Mouse (Mus musculus) spleen, postnatal 36 days (tissue): ENCODE results near the gene Zdbf2.

Experiments used
- DNase-seq, 2 experiments: peaks; one replicate each; pipeline ENCODE4 v3.0.0; 2022; ENCODE audit warnings: low spot score in 2 of 2, mixed read lengths in 1 of 2

Zdbf2 gene

GRCm38 (mm10) chr1:63272741-63273338 is at the start of gene Zdbf2:
Zdbf2 (plus strand) TSS chr1:63273265.
- DNase-seq = no peak

DNA sequence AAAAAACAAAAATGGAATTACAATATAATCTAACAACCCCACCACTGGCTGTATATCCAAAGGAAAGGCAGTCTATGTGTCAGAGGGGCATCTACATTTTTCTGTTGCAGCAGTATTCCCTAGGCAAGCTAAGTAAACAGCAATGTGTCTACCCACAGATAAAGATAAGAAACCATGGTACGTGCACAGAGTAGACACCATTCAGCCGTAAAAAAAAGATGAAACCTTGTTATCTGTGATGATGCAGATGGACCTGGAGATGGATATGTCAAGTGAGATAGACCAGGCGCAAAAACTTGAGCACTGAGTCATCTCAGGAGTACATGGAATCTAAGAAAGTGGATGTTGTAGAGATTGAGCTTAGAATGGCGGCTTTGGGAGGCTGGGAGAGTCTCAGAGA is 48.1 kb upstream of the Zdbf2 start:
- DNase-seq = no peak

- DNase-seq = no peak
Observed at GRCm38 (mm10) chr1:63225890-63226289, 47.2 kb upstream of the Zdbf2 start.

GRCm38 (mm10) chr1:63227241-63227640 is 45.8 kb upstream of the Zdbf2 start:
- DNase-seq = no peak

DNA sequence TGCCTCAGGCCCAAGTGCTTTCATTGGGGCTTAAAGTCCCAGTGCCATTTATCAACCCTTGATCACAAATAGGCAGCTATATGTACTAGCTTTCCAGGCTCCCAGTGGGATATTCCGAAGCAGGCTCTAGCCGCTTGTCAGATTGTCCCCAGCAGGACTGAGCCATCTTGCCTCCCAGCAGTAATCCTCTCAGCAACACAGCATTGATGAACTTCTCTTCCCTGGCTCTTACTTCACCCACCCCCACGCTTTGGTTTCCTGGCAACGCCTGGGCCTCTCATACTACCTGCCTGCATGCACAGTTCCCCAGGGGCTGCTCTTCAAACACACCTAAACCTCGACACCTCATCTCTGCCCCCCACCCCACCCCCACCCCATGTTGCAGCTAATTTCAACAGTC is 35.7 kb upstream of the Zdbf2 start:
- DNase-seq = no peak

GRCm38 (mm10) chr1:63239305-63239704 is 33.8 kb upstream of the Zdbf2 start:
- no peak for DNase-seq

DNA sequence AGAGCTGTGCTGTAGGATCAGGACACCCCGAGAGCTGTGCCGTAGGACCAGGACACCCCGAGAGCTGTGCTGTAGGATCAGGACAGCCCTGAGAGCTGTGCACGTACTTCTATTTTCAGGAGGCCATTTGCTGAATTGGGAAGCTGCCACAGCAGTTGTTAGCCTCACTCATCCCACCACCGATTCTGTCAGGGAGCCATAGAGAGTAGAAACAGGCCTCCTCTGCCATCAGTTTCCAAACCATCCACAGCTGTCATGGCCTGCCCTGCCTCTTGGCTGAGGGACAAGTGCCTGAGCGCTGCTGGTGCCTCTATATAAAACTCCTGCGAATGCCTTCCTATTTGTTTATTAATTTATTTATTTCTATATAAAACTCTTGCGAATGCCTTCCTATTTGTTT is 33.3 kb upstream of the Zdbf2 start:
- DNase-seq = no peak

DNA sequence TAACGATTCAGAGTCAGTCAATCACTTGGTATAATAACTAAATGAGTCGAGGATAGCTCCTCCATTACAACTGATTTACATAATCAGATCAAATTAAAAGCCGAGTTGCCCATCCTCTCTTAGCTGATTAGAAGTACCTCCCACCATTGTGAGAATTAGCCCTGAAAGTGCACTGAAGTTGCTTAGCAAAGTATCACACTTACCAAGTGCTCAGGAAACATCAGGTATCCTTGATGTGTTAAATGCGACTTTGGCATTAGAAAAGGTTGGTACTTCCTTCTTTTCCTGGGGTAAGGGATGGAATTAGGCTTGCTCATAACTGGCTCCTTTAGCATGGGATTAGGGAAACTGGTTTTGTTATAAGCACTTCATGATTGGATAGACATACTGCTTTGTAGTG is 29.2 kb upstream of the Zdbf2 start:
- no peak for DNase-seq

DNA sequence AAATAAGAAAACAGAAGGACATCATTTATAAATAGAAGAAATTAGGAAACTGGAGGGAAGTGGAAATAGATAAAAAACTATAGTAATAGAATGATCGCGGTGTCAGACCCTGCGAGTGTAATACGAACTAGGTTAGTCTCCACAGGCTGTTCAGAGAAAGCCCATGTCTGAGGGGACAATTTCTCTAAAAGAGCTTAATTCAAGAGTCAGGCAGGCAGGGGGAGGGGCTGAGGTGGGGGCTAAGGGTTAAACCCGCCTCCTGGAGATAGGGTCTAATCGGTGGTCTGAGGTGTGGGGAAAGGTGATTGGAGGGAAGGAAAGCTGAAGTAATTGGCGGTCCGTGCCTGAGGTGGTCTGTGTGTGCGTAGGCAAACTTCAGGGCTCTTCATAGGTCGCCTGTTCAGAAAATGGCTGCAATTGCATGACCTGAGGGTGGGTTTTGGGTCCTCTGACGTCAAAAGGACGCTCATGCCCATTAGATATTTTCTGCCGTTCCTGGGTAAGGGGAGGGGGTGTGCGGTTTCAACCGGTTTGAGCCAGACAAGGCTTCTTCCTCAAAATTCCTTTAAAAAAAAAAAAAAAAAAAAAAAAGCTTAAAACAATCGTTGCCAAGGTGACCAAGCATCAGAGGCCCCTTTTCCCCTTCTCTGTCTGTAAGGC is 26.1 kb upstream of the Zdbf2 start:
- DNase-seq = no peak

DNA sequence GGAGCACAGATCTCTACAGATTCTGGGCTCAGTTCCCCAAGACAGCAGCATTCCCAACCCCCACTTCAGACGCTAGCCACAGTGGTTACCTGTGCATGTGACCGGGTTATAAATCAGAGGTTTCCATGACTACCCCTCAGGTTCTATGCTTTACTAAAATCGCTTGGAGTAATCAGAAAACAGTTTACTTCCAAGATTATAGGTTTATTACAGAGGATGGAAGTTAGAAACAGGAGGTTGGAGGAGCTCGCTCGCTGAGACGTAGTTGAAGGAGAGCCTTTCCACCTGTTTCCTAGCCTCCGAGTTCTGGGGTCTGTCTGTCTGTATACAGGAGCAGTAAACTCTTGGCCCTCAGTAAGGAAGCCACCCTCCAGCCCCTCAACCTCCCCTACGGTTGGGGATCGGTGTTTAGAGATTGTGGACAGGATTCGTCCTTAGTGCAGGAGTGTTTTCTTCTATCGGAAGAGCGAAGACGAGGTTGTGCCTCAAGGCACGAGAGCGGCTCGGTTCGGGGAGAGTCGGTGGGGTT is 25.2 kb upstream of the Zdbf2 start:
- no peak for DNase-seq

GRCm38 (mm10) chr1:63248360-63248851 is 24.7 kb upstream of the Zdbf2 start:
- no peak for DNase-seq

DNA sequence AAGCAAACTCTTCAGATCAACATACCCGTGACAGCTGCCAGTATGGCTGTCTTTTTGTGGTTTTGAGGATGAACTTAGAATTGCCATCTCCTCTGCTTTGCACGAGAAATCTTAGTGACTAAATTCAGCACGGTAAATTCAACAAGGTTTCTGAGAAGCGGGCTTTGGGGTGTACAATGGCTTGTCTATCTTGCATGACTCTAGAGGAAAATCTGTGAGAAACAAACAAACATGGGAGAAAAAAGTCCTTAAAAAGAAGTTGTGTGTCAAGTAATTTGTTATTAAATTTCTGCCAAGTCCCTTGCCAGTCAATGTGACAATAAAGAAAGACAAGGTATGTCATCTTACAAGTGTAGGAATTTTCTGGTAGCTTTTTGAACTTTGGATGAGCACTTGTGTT is 23.8 kb upstream of the Zdbf2 start:
- DNase-seq = no peak

- no peak for DNase-seq
Observed at GRCm38 (mm10) chr1:63252351-63253209, 20.5 kb upstream of the Zdbf2 start.

GRCm38 (mm10) chr1:63253291-63253690 is 19.8 kb upstream of the Zdbf2 start:
- DNase-seq = no peak

GRCm38 (mm10) chr1:63255101-63255500 is 18.0 kb upstream of the Zdbf2 start:
- no peak for DNase-seq

DNA sequence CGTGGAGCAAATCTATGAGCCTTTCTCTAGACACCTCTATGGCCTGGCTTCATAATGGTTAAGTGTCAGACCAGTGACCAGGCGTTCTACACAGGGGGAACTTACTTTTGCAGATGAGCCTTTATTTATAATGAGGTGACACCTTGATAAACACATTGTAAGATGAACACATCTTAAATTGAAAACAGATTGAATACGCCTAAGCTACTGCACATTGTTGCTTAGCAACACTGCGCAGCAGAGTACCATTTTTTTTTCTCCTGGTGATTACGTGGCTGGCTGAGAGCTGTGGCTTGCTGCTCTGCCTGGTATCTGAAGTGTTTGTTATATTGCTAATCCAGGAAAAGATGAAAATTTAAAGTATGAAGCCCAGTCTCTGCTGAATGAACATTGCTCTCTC is 17.0 kb upstream of the Zdbf2 start:
- no peak for DNase-seq

DNA sequence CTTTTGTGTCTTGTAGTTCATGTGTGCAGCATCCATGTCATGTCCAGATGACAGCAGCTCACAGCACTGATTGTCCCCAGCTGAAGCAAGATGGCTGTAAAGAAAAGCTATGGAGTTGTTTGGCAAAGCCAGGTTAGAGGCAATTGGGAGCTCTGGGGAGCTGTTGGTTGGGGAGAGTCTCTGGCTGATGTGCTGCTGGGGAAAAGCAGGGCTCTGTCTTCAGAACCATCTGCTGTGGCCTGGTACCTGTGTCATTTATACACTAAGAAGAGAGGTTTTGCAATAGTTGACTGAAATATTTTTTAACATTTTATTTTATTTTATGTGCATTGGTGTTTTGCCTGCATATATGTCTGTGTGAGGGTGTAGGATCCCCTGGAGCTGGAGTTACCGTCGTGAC is 14.6 kb upstream of the Zdbf2 start:
- DNase-seq = no peak

DNA sequence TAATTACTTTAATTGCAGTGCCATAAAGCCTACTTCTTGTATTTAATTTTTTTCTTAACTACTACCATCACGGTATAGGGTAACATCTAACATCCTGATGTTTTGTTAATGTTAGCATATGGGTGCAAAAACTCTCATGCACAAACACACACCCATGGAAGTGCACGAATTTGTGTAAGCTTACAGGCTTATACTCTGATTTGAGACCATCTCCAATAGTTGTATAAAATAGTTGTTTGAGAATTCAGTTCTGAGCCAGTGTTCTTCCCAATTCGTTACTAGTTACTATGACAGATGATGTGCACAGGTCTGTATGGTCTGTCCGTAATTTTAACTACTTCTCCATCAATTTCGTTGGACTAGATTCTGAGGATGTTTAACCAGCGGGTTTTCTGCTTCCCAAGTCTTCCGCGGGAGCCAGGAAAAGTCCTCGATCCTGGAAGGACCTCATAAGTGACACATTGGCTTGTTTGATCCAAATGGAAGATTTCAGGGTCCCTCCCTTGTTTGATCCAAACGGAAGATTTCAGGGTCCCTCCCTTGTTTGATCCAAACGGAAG is 13.7 kb upstream of the Zdbf2 start:
- no peak for DNase-seq

DNA sequence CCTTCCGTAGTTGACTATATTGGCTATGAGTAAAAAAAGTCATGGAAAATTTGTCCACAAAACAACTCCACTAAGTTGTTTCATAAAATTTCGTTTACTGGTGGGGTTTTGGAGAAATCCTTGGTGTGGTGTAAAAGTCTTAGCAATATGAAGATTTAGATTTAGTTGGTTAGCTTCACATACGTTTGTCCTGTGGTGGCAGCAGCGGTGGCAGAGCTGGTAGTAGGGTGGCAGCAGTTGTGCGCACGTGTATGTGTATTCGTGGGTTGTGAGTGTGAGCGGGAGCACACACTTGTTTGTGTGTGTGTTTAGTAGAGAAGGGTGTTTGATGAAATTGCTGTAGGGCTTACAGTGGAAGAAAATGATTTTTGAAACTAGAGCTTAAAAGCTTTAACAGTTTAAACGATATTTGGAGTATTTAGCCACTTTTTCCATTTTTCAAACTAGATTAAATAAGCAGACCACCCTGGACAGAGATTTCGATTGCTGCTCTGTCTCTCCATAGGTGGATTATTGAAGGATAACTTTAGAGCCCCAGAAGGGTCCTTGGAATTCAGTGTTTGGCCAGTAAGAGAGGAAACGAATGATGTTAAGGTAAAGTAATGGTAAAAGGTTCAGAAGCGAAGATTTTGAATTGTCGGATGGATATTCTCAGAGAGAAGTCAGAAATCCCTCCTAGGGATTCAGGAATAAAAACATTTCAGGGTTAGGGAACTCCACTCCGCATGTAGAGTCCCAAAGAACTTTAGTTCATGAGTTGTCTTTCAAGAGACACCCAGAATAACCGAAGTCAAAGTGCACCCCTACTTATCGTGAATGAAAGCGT is 12.9 kb upstream of the Zdbf2 start:
- no peak for DNase-seq

GRCm38 (mm10) chr1:63260742-63261033 is 12.4 kb upstream of the Zdbf2 start:
- no peak for DNase-seq

GRCm38 (mm10) chr1:63261041-63261590 is 11.9 kb upstream of the Zdbf2 start:
- DNase-seq = no peak
